Mouse (Mus musculus): ENCODE measurements at regions not wholly inside any gene's neighbourhood (a gene's known extent, or its start where the extent isn't known, plus 50 kb on each side); places are given as distances from the start of the nearest gene placed in this dataset.
"Not testable (repeated sequence)": the region's sequence is repeated elsewhere in the genome, so short reads cannot be mapped to it uniquely, and the experiment has no call there.

DNA sequence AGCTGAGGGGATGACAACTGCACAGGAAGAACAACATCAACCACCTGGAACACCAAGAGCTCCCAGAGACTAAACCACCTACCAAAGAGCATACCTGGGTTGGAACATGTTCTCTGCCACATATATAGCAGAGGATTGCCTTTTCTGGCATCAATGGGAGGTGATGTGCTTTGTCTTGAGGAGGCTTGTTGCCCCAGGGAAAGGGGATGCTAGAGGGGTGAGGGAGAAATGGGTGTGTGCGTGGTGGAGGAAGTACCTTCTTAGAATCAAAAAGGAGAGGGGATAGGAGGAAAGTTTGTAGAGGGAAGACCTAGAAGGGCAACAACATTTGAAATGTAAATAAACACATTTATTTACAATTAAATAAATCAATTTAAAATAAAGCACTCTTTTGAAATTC, 358.5 kb upstream of the Pfkp start:
- H3K27me3 ChIP-seq (ENCODE audit: control insufficient read depth, insufficient read depth, low read length), result no peaks in the 10 kb centered on the region

DNA sequence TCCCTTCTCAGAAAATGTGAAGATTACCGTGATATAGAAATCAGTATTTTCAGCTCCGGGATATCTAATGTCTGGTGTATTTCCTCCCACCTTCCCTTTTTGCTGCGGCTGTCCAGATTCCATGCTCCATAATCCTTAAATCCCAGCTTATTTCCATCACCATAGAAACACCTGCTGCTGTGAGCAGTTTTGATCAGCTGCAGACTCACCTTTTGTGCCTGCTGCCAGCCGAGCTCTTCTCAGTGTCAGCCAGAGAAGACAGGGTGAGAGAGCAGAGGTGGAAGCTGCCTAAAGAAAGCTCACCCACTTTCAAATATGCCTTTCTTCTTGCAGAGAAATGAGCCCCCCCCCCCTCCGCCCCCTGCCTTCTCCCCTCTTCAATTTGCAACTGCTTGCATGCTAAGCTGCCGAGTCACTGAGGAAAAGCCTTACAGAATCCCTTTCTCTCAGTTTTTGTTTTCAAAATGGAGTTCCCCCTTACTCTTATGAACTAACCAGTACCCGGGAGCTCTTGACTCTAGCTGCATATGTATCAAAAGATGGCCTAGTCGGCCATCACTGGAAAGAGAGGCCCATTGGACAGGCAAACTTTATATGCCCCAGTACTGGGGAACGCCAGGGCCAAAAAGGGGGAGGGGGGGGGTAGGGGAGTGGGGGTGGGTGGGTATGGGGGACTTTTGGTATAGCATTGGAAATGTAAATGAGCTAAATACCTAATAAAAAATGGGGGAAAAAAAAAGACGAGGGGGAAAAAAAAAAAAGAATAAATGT, 350.1 kb upstream of the Pfkp start:
- 0 out of 2 replicates have a peak overlapping the region, but pooled peaks have one; percentile 8 for H3K9ac ChIP-seq (ENCODE audit: low read length)
- DNase-seq (ENCODE audit: low spot score); H3K4me1 ChIP-seq (replicated peaks; ENCODE audit: control insufficient read depth, insufficient read depth, low read length); H3K4me3 ChIP-seq (ENCODE audit: low read depth, low read length); H3K36me3 ChIP-seq (ENCODE audit: control insufficient read depth, insufficient read depth, low read length); H3K9me3 ChIP-seq (ENCODE audit: control insufficient read depth, low read length); H3K27me3 ChIP-seq (ENCODE audit: control insufficient read depth, insufficient read depth, low read length); H3K4me2 ChIP-seq (ENCODE audit: low read depth, low read length, severe bottlenecking): not testable (repeated sequence)
- WGBS, result 28% methylated on average over 9 of the region's 10 CpGs
- 0 out of 2 replicates have a peak overlapping the region, but pooled peaks have one; percentile 31 for H3K27ac ChIP-seq (ENCODE audit: low read depth, low read length)
- peak; percentile 74 for ATAC-seq (replicated peaks; ENCODE audit: low FRiP score)

More for the DNA sequence above, 358.5 kb upstream of the Pfkp start:
- 87% methylated on average over 1 of the region's 1 CpGs for WGBS
- no peaks in the 10 kb centered on the region for H3K36me3 ChIP-seq (ENCODE audit: control insufficient read depth, insufficient read depth, low read length)
- no peak overlapping the region for H3K9ac ChIP-seq (ENCODE audit: low read length)
- no peak overlapping the region for H3K27ac ChIP-seq (ENCODE audit: low read depth, low read length)
- ATAC-seq (replicated peaks; ENCODE audit: low FRiP score) (no peak), DNase-seq (ENCODE audit: low spot score) (no peak)
- no peak overlapping the region for H3K4me2 ChIP-seq (ENCODE audit: low read depth, low read length, severe bottlenecking)
- no peak overlapping the region for H3K4me3 ChIP-seq (ENCODE audit: low read depth, low read length)
- H3K9me3 ChIP-seq (ENCODE audit: control insufficient read depth, low read length), result no peaks in the 10 kb centered on the region
- H3K4me1 ChIP-seq (replicated peaks; ENCODE audit: control insufficient read depth, insufficient read depth, low read length), result no peaks in the 10 kb centered on the region

DNA sequence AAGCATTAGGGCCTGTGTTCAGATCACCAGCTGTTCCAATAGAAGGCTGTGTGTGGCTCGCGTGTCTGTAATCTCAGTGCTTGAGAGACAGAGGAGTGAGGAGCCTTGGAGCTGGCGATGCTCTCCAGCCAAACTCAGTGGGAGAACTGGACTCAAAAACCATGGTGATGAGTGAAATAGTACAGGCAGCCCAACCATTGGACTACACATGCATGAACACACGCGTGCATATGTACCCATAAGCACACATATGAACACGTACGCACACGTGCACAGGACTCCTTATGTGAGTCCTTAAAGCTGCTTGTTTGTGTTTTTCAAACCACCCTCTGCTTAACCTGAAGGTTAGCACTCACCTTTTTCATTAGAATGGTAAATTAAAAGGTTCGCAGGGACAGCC, 349.5 kb upstream of the Pfkp start:
- no peaks in the 10 kb centered on the region for H3K36me3 ChIP-seq (ENCODE audit: control insufficient read depth, insufficient read depth, low read length)
- 66% methylated on average over 9 of the region's 9 CpGs for WGBS
- H3K27me3 ChIP-seq (ENCODE audit: control insufficient read depth, insufficient read depth, low read length), result no peaks in the 10 kb centered on the region
- H3K9ac ChIP-seq (ENCODE audit: low read length), result no peak overlapping the region
- no peaks in the 10 kb centered on the region for H3K9me3 ChIP-seq (ENCODE audit: control insufficient read depth, low read length)
- ATAC-seq (replicated peaks; ENCODE audit: low FRiP score) (peak; percentile 37; the same call in 1 of the 2 replicates), DNase-seq (ENCODE audit: low spot score) (no peak)
- H3K4me2 ChIP-seq (ENCODE audit: low read depth, low read length, severe bottlenecking), result no peak overlapping the region
- no peak overlapping the region for H3K27ac ChIP-seq (ENCODE audit: low read depth, low read length)
- H3K4me1 ChIP-seq (replicated peaks; ENCODE audit: control insufficient read depth, insufficient read depth, low read length), result peaks cover 2% of the 10 kb centered on the region; the same call in 1 of the 2 replicates
- no peak overlapping the region for H3K4me3 ChIP-seq (ENCODE audit: low read depth, low read length)

DNA sequence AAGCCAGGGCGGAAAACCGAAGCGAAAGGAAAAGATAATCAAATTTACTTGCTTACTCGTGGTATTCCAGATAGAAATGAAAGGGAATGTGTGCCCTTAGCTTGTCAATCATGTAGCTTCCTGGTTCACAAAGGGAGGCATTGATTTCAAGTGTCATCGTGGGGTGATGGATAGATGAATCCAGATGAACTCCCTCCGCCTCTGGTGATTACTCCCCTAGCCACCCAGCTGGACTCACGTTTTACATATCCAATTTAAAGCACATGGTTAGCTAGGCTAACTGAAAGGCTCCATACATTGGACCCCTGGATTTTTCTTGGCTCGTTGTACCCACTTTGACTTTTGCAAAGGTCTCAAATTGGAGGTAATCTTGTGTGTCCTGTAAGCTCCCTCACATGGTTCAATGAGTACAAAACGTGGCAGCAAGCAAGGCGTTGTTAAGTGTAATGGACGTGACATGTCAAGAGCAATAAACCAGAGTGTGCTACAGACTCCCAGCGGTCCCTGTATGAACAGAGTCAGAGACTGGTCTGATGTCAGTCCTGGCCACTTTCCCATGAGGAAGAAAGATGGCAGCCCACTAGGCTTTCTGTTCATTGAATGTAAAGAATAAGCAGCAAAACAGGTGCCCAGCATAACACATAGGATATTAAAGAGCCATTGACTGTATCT, 343.9 kb upstream of the Pfkp start:
- H3K4me2 ChIP-seq (ENCODE audit: low read depth, low read length, severe bottlenecking), result no peak overlapping the region
- H3K9me3 ChIP-seq (ENCODE audit: control insufficient read depth, low read length), result no peaks in the 10 kb centered on the region
- no peaks in the 10 kb centered on the region for H3K36me3 ChIP-seq (ENCODE audit: control insufficient read depth, insufficient read depth, low read length)
- H3K4me3 ChIP-seq (ENCODE audit: low read depth, low read length), result no peak overlapping the region
- DNase-seq (ENCODE audit: low spot score) (no peak), ATAC-seq (replicated peaks; ENCODE audit: low FRiP score) (peak; percentile 61)
- H3K27ac ChIP-seq (ENCODE audit: low read depth, low read length), result no peak overlapping the region
- H3K4me1 ChIP-seq (replicated peaks; ENCODE audit: control insufficient read depth, insufficient read depth, low read length), result no peaks in the 10 kb centered on the region
- no peaks in the 10 kb centered on the region for H3K27me3 ChIP-seq (ENCODE audit: control insufficient read depth, insufficient read depth, low read length)
- 55% methylated on average over 12 of the region's 12 CpGs for WGBS
- no peak overlapping the region for H3K9ac ChIP-seq (ENCODE audit: low read length)

DNA sequence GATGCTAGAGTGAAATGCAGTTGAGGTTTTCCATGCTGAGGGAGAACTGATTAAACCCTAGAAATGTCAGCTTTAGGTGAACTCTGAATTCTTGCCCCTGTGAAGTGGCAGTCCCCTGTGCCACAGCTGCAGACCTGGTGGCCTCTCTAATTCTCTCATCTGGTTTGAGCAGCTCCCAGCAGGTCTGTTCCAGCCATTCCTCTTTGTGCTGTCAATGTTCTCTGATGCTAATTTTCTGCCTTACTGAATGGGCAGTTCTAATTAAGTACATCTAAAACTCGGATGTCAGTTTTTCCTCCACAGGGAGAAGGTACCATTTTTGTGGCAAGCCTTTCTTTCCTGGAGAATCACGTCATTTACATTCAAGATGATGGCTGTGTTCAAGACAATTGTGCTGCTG, 343.1 kb upstream of the Pfkp start:
- Histone ChIP-seq H3K4me1 (replicated peaks; ENCODE audit: control insufficient read depth, insufficient read depth, low read length) (no peaks in the 10 kb centered on the region), H3K27ac (ENCODE audit: low read depth, low read length) (no peak overlapping the region), H3K9ac (ENCODE audit: low read length) (no peak overlapping the region), H3K4me2 (ENCODE audit: low read depth, low read length, severe bottlenecking) (no peak overlapping the region), H3K36me3 (ENCODE audit: control insufficient read depth, insufficient read depth, low read length) (no peaks in the 10 kb centered on the region), H3K9me3 (ENCODE audit: control insufficient read depth, low read length) (no peaks in the 10 kb centered on the region), H3K4me3 (ENCODE audit: low read depth, low read length) (no peak overlapping the region), H3K27me3 (ENCODE audit: control insufficient read depth, insufficient read depth, low read length) (no peaks in the 10 kb centered on the region)
- WGBS, result 13% methylated on average over 2 of the region's 2 CpGs
- DNase-seq (ENCODE audit: low spot score) (no peak), ATAC-seq (replicated peaks; ENCODE audit: low FRiP score) (peak; percentile 77)

DNA sequence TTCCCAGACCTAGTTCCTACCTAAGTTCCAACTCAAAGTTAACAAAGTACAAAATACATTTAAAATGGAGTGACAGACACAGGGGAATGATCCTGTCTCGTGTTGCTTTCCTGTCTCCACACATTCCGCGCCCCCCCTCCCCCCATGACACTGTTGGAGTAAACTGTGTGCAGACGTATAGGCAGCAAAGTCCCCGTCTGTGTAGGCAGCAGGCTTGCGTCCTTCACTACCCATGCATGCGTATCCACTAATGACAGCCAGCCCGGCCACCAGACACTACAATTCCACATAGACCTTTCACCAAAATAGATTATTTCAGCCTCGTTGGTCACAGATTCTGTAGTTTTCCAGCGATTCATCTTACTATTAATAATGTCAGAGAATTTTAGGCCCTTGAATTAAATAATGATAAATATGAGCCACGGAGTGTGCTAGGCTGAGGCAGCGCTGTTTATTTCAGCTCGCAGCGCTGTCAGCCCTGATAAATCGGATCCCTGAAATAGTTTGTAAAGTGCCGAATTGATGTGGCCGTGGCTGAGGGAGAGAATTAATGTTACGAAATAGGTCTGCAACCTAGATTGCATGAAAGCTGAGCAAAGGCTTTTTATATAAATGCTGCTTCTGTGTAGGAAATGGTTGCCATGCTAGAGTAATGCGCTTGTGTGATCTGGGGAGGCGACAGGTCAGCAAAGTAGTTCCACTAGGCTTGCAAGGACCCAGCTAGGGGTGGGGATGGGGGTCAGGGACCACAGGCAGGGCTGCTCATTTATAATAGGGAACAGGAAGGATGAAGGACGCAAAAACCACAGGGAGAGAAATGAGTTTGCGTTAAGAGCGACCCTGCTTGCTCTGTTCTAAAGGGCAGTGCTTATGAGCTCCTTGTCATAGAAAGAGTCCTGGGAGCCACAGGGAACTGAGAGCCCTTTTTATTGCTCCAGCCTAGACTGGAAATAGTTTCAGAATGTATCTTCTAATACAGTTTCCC, 336.7 kb upstream of the Pfkp start:
- no peak overlapping the region for H3K4me2 ChIP-seq (ENCODE audit: low read depth, low read length, severe bottlenecking)
- ATAC-seq (replicated peaks; ENCODE audit: low FRiP score) (peak; percentile 30; the same call in 1 of the 2 replicates), DNase-seq (ENCODE audit: low spot score) (no peak)
- no peak overlapping the region for H3K4me3 ChIP-seq (ENCODE audit: low read depth, low read length)
- no peak overlapping the region for H3K27ac ChIP-seq (ENCODE audit: low read depth, low read length)
- H3K4me1 ChIP-seq (replicated peaks; ENCODE audit: control insufficient read depth, insufficient read depth, low read length), result no peaks in the 10 kb centered on the region
- no peaks in the 10 kb centered on the region for H3K36me3 ChIP-seq (ENCODE audit: control insufficient read depth, insufficient read depth, low read length)
- H3K9ac ChIP-seq (ENCODE audit: low read length), result no peak overlapping the region
- WGBS, result 74% methylated on average over 23 of the region's 23 CpGs
- H3K9me3 ChIP-seq (ENCODE audit: control insufficient read depth, low read length), result no peaks in the 10 kb centered on the region
- no peaks in the 10 kb centered on the region for H3K27me3 ChIP-seq (ENCODE audit: control insufficient read depth, insufficient read depth, low read length)

DNA sequence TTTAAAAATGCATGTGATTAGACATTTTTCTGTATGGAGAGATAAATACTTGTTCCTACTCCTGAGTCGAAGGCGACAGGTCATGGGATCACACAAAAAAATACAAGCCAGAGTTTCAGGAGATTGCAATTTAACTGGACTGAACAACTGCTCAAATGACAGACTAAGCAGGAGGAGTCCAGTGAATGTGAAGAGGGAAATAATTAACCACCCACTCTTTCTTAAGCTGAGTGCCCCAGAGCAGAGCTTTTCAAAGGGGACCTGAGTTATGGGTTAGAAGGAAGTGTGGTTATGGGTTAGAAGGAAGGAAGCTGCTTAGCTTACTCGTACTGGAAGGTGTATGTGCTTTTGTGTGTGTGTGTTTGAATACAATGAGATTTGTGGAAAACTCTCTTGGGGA, 307.1 kb upstream of the Pfkp start:
- H3K27me3 ChIP-seq (ENCODE audit: control insufficient read depth, insufficient read depth, low read length), result no peaks in the 10 kb centered on the region
- H3K4me1 ChIP-seq (replicated peaks; ENCODE audit: control insufficient read depth, insufficient read depth, low read length), result no peaks in the 10 kb centered on the region
- no peak overlapping the region for H3K4me3 ChIP-seq (ENCODE audit: low read depth, low read length)
- no peak overlapping the region for H3K9ac ChIP-seq (ENCODE audit: low read length)
- DNase-seq (ENCODE audit: low spot score), result no peak
- no peaks in the 10 kb centered on the region for H3K9me3 ChIP-seq (ENCODE audit: control insufficient read depth, low read length)
- ATAC-seq (replicated peaks; ENCODE audit: low FRiP score), result no peak
- no peaks in the 10 kb centered on the region for H3K36me3 ChIP-seq (ENCODE audit: control insufficient read depth, insufficient read depth, low read length)
- no peak overlapping the region for H3K4me2 ChIP-seq (ENCODE audit: low read depth, low read length, severe bottlenecking)
- H3K27ac ChIP-seq (ENCODE audit: low read depth, low read length), result no peak overlapping the region
- WGBS, result 72% methylated on average over 3 of the region's 3 CpGs

DNA sequence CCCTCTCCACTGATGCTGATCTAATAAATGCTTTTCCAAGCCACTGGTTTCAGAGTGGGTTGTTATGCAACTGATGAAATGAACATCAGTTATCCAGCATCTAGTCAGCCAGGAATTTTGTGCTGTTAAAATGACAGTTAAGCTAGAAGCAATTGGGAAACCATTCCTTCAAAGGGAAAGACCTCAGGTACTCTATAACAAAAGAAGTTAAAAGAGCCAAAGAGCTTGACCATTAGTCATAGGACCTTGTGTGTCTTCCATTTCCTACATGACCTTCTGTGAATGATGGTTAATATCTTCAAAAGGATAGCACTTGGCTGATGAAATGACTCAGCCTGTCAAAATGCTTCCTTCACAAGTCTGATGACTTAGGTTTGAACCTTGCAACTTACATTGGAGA, 275.6 kb upstream of the Pfkp start:
- Histone ChIP-seq H3K4me2 (ENCODE audit: low read depth, low read length, severe bottlenecking) (no peak overlapping the region), H3K4me3 (ENCODE audit: low read depth, low read length) (no peak overlapping the region), H3K27ac (ENCODE audit: low read depth, low read length) (no peak overlapping the region), H3K27me3 (ENCODE audit: control insufficient read depth, insufficient read depth, low read length) (no peaks in the 10 kb centered on the region), H3K4me1 (replicated peaks; ENCODE audit: control insufficient read depth, insufficient read depth, low read length) (no peaks in the 10 kb centered on the region), H3K9me3 (ENCODE audit: control insufficient read depth, low read length) (no peaks in the 10 kb centered on the region), H3K9ac (ENCODE audit: low read length) (no peak overlapping the region), H3K36me3 (ENCODE audit: control insufficient read depth, insufficient read depth, low read length) (no peaks in the 10 kb centered on the region)
- DNase-seq (ENCODE audit: low spot score), result no peak
- ATAC-seq (replicated peaks; ENCODE audit: low FRiP score), result no peak
